Mouse (Mus musculus) hindbrain, embryonic 16.5 days (tissue): Measurements from ENCODE around the gene Bcor. TPM values are rescaled to one million over a fixed set of nuclear protein-coding genes. Genes with fewer than 3 reads are reported as not detected.

Experiments used
- ATAC-seq: fragments of 200-750 bp; cut with Nextera tagmentation; 2 replicates; pipeline ENCODE4 v1.8.0; 2017; ENCODE audit warnings: moderate TSS enrichment, moderate library complexity
- H3K27ac ChIP-seq: fragments of 300-500 bp; sonication (generic); 2 replicates; pipeline ENCODE4 v1.5.1; 2014; ENCODE audit warnings: low read depth, mild to moderate bottlenecking, control low read depth, low read length, moderate library complexity
- H3K27me3 ChIP-seq: fragments of 300-500 bp; sonication (generic); replicated peaks from 2 replicates; pipeline ENCODE4 v1.6.1; 2014; ENCODE audit warnings: low read length; ENCODE audit not compliant: control insufficient read depth, insufficient read depth
- H3K36me3 ChIP-seq: fragments of 300-500 bp; sonication (generic); 2 replicates; pipeline ENCODE4 v1.6.1; 2014; ENCODE audit warnings: mild to moderate bottlenecking, low read length, moderate library complexity, mixed read lengths; ENCODE audit not compliant: control insufficient read depth, insufficient read depth
- H3K4me1 ChIP-seq: fragments of 300-500 bp; sonication (generic); 2 replicates; pipeline ENCODE4 v1.6.1; 2014; ENCODE audit warnings: low read depth, low read length; ENCODE audit not compliant: control insufficient read depth, insufficient read depth
- H3K4me2 ChIP-seq: fragments of 300-500 bp; sonication (generic); 2 replicates; pipeline ENCODE4 v1.6.1; 2014; ENCODE audit warnings: mild to moderate bottlenecking, low read length, control low read depth, moderate library complexity
- H3K4me3 ChIP-seq: fragments of 300-500 bp; sonication (generic); 2 replicates; pipeline ENCODE4 v1.5.1; 2014; ENCODE audit warnings: mild to moderate bottlenecking, low read length, control low read depth, moderate library complexity
- H3K9ac ChIP-seq: fragments of 300-500 bp; sonication (generic); 2 replicates; pipeline ENCODE4 v1.6.1; 2014; ENCODE audit warnings: low read depth, mild to moderate bottlenecking, control low read depth, low read length, moderate library complexity
- H3K9me3 ChIP-seq: fragments of 300-500 bp; sonication (generic); 2 replicates; pipeline ENCODE4 v1.6.1; 2014; ENCODE audit warnings: mild to moderate bottlenecking, low read length, moderate library complexity; ENCODE audit not compliant: control insufficient read depth
- whole genome bisulfite sequencing: fragments of 180-500 bp; shearing (Covaris S2); extraction: QIAGEN DNeasy Blood & Tissue Kit; methylation state at CpG from one replicate; pipeline ENCODE4 v1.1.7; 2014; 5-methylcytosine and 5-hydroxymethylcytosine counted together
- polyA plus RNA-seq: library from polyadenylated mRNA; unstranded; fragments of >200 nt; fragmentation: Nextera tagmentation; extraction: Ambion mirVana; gene quantifications from 2 replicates; pipeline ENCODE4 v1.2.1, GENCODE M21; 2015

Gene Bcor
- polyA plus RNA-seq, 1 experiment from 2014 or later = 11.2 TPM

- Histone ChIP-seq H3K9me3 (no peaks in the 10 kb centered on the region), H3K4me2 (peak overlapping the region; percentile 88), H3K36me3 (no peaks in the 10 kb centered on the region), H3K27ac (peak overlapping the region; percentile 80), H3K4me1 (peaks cover 27% of the 10 kb centered on the region), H3K9ac (peak overlapping the region; percentile 62), H3K27me3 (peaks cover 33% of the 10 kb centered on the region), H3K4me3 (peak overlapping the region; percentile 51)
- 2% methylated on average over 22 of the region's 47 CpGs for WGBS
- peak; percentile 55 for ATAC-seq
These were observed 69.2 kb downstream of the Bcor start for GRCm38 (mm10) chrX:12090871-12091404.

DNA sequence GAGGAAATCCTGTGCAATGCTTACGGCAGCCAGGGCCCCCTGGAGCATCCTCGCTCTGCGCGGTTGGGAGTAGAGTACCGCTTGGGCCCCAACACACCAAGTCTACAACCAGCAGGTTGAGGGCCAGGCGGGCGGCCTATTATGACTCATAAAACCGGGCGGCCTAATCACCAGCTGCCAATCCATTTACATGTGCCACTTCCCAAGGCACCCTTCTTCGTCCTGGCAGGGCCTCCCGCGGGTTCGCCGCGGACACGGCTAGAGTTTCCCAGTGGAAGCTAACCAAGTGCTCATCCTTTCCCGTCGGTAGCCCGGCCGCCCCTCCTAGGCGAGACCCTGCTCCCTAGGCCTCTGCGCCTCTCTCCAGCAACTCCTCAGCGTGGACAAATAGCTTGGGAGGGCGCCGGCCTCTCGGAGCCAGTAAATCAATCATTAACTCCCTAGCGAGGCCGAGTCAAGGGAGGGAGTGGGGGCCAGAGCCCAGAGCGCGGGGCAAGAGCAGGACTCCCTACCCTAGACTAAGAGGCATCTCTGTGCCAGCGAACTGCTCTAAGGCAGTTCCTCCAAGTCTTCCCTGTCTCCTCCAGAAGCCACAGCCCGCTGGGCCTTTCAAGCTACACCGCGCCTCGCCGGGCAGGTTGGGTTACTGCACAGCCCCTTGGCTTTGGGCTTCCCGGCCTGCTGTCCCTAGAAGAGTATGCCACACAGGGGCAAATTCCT, 69.8 kb downstream of the Bcor start:
- Histone ChIP-seq H3K9ac (peak overlapping the region; percentile 62; the same call in 1 of the 2 replicates), H3K36me3 (no peaks in the 10 kb centered on the region), H3K4me3 (peak overlapping the region; percentile 51), H3K27me3 (peaks cover 33% of the 10 kb centered on the region), H3K4me2 (peak overlapping the region; percentile 88), H3K9me3 (no peaks in the 10 kb centered on the region), H3K4me1 (peaks cover 27% of the 10 kb centered on the region), H3K27ac (peak overlapping the region; percentile 80)
- WGBS = 6% methylated on average over 34 of the region's 37 CpGs
- peak; percentile 9 for ATAC-seq

DNA sequence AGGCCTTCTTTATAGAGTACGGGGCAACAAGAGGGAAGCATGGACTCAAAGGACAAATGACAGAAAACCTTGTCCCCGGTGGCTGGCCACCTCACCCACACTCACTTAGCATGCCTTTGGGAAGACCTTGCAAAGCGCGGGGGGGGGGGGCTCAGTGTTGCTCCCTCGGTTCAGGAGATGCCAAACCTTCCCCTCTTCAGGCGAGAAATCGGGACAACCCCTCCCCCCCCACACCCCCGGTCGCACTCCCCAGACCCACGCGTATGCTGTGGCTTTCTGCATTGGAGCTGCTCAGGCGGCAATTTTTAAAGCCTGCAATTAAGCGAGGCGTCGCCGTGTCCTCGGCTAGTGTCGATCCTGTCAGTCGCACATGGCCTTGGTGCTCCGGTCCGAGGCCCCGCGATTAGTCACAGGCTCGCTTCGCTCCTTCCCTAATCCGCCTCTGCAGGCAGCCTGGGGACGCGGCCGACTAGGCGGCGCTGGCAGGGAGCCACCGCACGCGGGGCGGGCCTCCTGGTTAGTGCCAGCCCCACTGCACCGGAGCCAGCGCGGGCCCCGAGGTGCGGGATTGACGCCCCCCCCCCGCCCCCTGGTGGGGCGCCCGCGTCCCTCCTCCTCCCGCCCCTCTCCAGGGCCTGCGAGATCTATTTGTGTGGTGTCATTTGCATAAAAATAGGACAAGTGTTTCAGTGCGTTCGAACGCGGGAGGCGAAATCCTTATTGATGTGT, 70.6 kb downstream of the Bcor start:
- ATAC-seq = 0 out of 2 replicates have a peak, but pooled peaks have one; percentile 19
- H3K4me1 ChIP-seq = peaks cover 27% of the 10 kb centered on the region
- peak overlapping the region; percentile 20 for H3K4me3 ChIP-seq
- H3K4me2 ChIP-seq = peak overlapping the region; percentile 88
- peaks cover 37% of the 10 kb centered on the region for H3K27me3 ChIP-seq
- peak overlapping the region; percentile 27 for H3K9ac ChIP-seq
- H3K36me3 ChIP-seq = no peaks in the 10 kb centered on the region
- no peaks in the 10 kb centered on the region for H3K9me3 ChIP-seq
- 5% methylated on average over 44 of the region's 52 CpGs for WGBS
- peak overlapping the region; percentile 29; the same call in 1 of the 2 replicates for H3K27ac ChIP-seq

GRCm38 (mm10) chrX:12089027-12089340, 71.2 kb downstream of the Bcor start:
- H3K4me3 ChIP-seq = peak overlapping the region; percentile 51
- peak overlapping the region; percentile 72 for H3K9ac ChIP-seq
- peaks cover 38% of the 10 kb centered on the region for H3K27me3 ChIP-seq
- no peaks in the 10 kb centered on the region for H3K9me3 ChIP-seq
- WGBS = 4% methylated on average over 13 of the region's 13 CpGs
- no peak; the same call in 1 of the 2 replicates for ATAC-seq
- H3K36me3 ChIP-seq = no peaks in the 10 kb centered on the region
- peak overlapping the region; percentile 91 for H3K27ac ChIP-seq
- peaks cover 27% of the 10 kb centered on the region for H3K4me1 ChIP-seq
- peak overlapping the region; percentile 88 for H3K4me2 ChIP-seq

- Histone ChIP-seq H3K27me3 (peaks cover 44% of the 10 kb centered on the region), H3K9ac (peak overlapping the region; percentile 72), H3K4me3 (peak overlapping the region; percentile 51), H3K27ac (peak overlapping the region; percentile 91), H3K9me3 (no peaks in the 10 kb centered on the region), H3K4me2 (peak overlapping the region; percentile 88), H3K36me3 (no peaks in the 10 kb centered on the region), H3K4me1 (peaks cover 27% of the 10 kb centered on the region)
- peak; percentile 72 for ATAC-seq
- 5% methylated on average over 25 of the region's 72 CpGs for WGBS
These were observed 71.7 kb downstream of the Bcor start for GRCm38 (mm10) chrX:12088301-12089026.

GRCm38 (mm10) chrX:12087511-12088300, 72.4 kb downstream of the Bcor start:
- WGBS = 1% methylated on average over 25 of the region's 55 CpGs
- Histone ChIP-seq H3K4me3 (peak overlapping the region; percentile 51), H3K4me2 (peak overlapping the region; percentile 88), H3K4me1 (peaks cover 27% of the 10 kb centered on the region), H3K9me3 (no peaks in the 10 kb centered on the region), H3K36me3 (no peaks in the 10 kb centered on the region), H3K9ac (peak overlapping the region; percentile 72), H3K27ac (peak overlapping the region; percentile 91), H3K27me3 (peaks cover 43% of the 10 kb centered on the region)
- no peak; the same call in 1 of the 2 replicates for ATAC-seq

- ATAC-seq = no peak
- H3K4me1 ChIP-seq = peaks cover 27% of the 10 kb centered on the region
These were observed 73.3 kb downstream of the Bcor start for GRCm38 (mm10) chrX:12086674-12087510.

DNA sequence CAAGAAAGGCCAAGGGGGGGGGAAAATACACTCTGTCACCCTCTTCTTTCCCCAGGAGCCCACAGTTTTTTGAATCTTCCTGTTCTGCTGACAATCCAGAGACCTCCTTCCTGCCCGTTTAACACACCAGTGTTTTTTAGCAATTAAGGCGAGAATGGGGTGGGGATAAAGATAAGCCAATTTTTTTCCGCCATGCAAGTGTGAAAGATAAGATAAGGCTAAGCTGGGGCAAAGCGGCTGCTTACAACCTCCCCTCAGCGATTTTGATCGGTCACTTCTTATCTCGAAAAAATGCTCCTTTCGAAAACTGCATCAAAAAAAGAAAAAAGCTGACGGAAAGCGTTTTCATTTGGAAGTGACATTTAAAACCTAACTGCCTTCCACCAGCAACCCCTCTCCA, 74.2 kb downstream of the Bcor start:
- ATAC-seq = no peak
- Histone ChIP-seq H3K9me3 (no peaks in the 10 kb centered on the region), H3K4me3 (no peak overlapping the region), H3K4me2 (no peak overlapping the region), H3K9ac (no peak overlapping the region), H3K4me1 (peaks cover 28% of the 10 kb centered on the region), H3K27ac (no peak overlapping the region), H3K27me3 (peaks cover 46% of the 10 kb centered on the region), H3K36me3 (no peaks in the 10 kb centered on the region)
- 38% methylated on average over 10 of the region's 10 CpGs for WGBS

More at GRCm38 (mm10) chrX:12086674-12087510, 73.3 kb downstream of the Bcor start:
- Histone ChIP-seq H3K27me3 (peaks cover 43% of the 10 kb centered on the region), H3K4me3 (peak overlapping the region; percentile 51), H3K9ac (peak overlapping the region; percentile 72), H3K27ac (peak overlapping the region; percentile 91), H3K4me2 (peak overlapping the region; percentile 88), H3K36me3 (no peaks in the 10 kb centered on the region), H3K9me3 (no peaks in the 10 kb centered on the region)
- WGBS = 4% methylated on average over 34 of the region's 70 CpGs
